Comparison of ENCODE assay signal across 10 mouse cellular contexts in the genomic region with DNA sequence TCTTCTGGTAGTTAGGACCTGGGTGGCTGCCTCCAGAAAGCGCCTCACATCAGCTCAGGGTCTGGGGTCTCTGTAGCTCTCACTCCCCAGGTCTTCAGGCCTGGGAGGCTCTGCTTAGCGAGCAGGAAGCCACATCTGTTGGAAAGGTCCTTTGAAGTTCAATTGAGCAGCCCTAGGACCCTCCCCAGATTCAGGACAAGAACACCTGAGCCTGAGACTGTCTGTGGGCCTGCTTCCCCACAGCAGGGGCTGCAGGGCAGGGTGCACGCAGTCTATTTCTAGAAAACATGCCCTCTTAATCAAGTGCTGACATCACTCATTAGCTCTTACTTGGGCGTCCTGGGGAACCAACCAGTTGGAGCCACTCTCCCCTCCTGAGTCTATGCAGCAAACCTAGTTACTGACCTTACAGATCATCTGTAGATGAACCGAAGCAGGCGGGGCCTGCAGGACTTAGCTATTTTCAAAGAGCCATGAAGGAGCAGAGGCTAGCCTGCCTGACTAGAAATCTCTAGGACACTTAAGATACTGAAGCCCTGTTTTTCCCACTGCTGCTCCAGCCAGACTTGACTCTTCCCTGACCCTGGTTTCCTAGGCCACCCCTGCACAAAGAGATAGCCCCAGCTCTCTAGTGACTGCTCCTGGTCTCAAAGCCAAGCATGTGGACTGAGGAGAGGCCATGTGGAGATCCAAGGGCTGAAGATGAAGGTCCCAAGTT. TPM values are rescaled to one million over a fixed set of nuclear protein-coding genes. Genes with fewer than 3 reads are reported as not detected.
DNase-seq lines count a peak whose midpoint lies in the region; ATAC-seq lines count a peak whose summit lies in the region.
"Had no signal": no experiment of that assay in that cellular context is flagged by ENCODE, and none has a peak within 500 bp of the region (broad histone marks: within the 10 kb centered on the region; RNA-seq: fewer than 3 reads in every experiment).

No protein-coding gene starts in this region.

- no peak overlapping the region for H3K27ac ChIP-seq in heart, embryonic 11.5 days (ENCODE audit: low read depth, low read length)
- peak overlapping the region; percentile 78 for H3K27ac ChIP-seq in liver, embryonic 12.5 days
- H3K27ac ChIP-seq: heart, adult 2 months; midbrain, embryonic 15.5 days had no signal

- H3K4me3 ChIP-seq in heart, embryonic 11.5 days (ENCODE audit: low read depth, low read length): no peak overlapping the region
- H3K4me3 ChIP-seq in liver, embryonic 12.5 days: no peak overlapping the region
- H3K4me3 ChIP-seq: heart, adult 2 months; midbrain, embryonic 15.5 days had no signal

- intact Hi-C loops in heart, postnatal 10 days (cut with DNase I): no loop called here

- no peaks in the 10 kb centered on the region for H3K9me3 ChIP-seq in heart, embryonic 11.5 days (replicated peaks; ENCODE audit: control insufficient read depth, low read length)
- H3K9me3 ChIP-seq in liver, embryonic 12.5 days (replicated peaks): no peaks in the 10 kb centered on the region
- H3K9me3 ChIP-seq: midbrain, embryonic 15.5 days had no signal

- 0 out of 2 replicates have a peak overlapping the region, but pooled peaks have one; percentile 29 for H3K9ac ChIP-seq in heart, embryonic 11.5 days (ENCODE audit: low read depth, low read length)
- peak overlapping the region; percentile 17; the same call in 1 of the 2 replicates for H3K9ac ChIP-seq in liver, embryonic 12.5 days
- H3K9ac ChIP-seq: midbrain, embryonic 15.5 days had no signal

- ATAC-seq in heart, embryonic 11.5 days (replicated peaks; ENCODE audit: insufficient number of reproducible peaks, low FRiP score, low TSS enrichment): no peak
- no peak for ATAC-seq in liver, embryonic 12.5 days
- ATAC-seq: midbrain, embryonic 15.5 days had no signal

- peaks cover 49% of the 10 kb centered on the region for H3K4me1 ChIP-seq in heart, embryonic 11.5 days (ENCODE audit: control insufficient read depth, insufficient read depth, low read length)
- H3K4me1 ChIP-seq in liver, embryonic 12.5 days: peaks cover 97% of the 10 kb centered on the region
- H3K4me1 ChIP-seq: midbrain, embryonic 15.5 days had no signal

- H3K27me3 ChIP-seq in heart, embryonic 11.5 days (ENCODE audit: control insufficient read depth, insufficient read depth, low read length): peaks cover 2% of the 10 kb centered on the region
- no peaks in the 10 kb centered on the region for H3K27me3 ChIP-seq in liver, embryonic 12.5 days (replicated peaks)
- H3K27me3 ChIP-seq: midbrain, embryonic 15.5 days had no signal

- no peak overlapping the region for H3K4me2 ChIP-seq in heart, embryonic 11.5 days
- no peak overlapping the region for H3K4me2 ChIP-seq in liver, embryonic 12.5 days
- H3K4me2 ChIP-seq: midbrain, embryonic 15.5 days had no signal

- DNase-seq in heart, postnatal 10 days: no peak
- peak; percentile 20 for DNase-seq in urinary bladder, adult 2 months (ENCODE audit: low spot score)
- DNase-seq in urinary bladder, adult 18-20 months (ENCODE audit: low spot score in 2 of 2): no peak
- no peak for DNase-seq in cerebellum, adult 9-10 months
- no peak for DNase-seq in spleen, adult 12 weeks (ENCODE audit: low spot score)
- no peak for DNase-seq in layer of hippocampus, adult 11-12 months (ENCODE audit: low spot score)

- no peaks in the 10 kb centered on the region for H3K36me3 ChIP-seq in heart, embryonic 11.5 days (ENCODE audit: control insufficient read depth, insufficient read depth, low read length)
- no peaks in the 10 kb centered on the region for H3K36me3 ChIP-seq in liver, embryonic 12.5 days
- H3K36me3 ChIP-seq: midbrain, embryonic 15.5 days had no signal

- WGBS in heart, embryonic 11.5 days (ENCODE audit: insufficient replicate concordance): 45% methylated on average over 6 of the region's 6 CpGs
- WGBS in liver, embryonic 12.5 days (ENCODE audit: insufficient replicate concordance): 62% methylated on average over 6 of the region's 6 CpGs

RNA-seq across cellular contexts. Expression of gene Zfp36l2, which starts 29.8 kb away (rescaled TPM):
- polyA plus RNA-seq in heart, embryonic 11.5 days (2014; fragmentation: Nextera tagmentation; extraction: Ambion mirVana): 8.0 and 9.6 TPM in 2 replicates
- 10 to 100 TPM; 36.9 to 42.5 TPM for total RNA-seq in heart, postnatal 10 days (2021)
- 67.9 and 84.3 TPM in 2 replicates for polyA plus RNA-seq in urinary bladder, adult 2 months (2012; rRNA removed)
- polyA plus RNA-seq in liver, embryonic 12.5 days (2016; fragmentation: Nextera tagmentation; extraction: Ambion mirVana): 19.5 and 20.0 TPM in 2 replicates
